Mouse (Mus musculus) hindbrain, postnatal 0 days (tissue): ENCODE results near the gene Klk10. TPM values are rescaled to one million over a fixed set of nuclear protein-coding genes. Genes with fewer than 3 reads are reported as not detected.

Experiments
- ATAC-seq: fragments of 200-750 bp; cut with Nextera tagmentation; 2 replicates; pipeline ENCODE4 v1.8.0; 2017; ENCODE audit warnings: mild to moderate bottlenecking, moderate TSS enrichment, moderate library complexity
- DNase-seq: peaks from one replicate; pipeline ENCODE4 v3.0.0-alpha.2; 2015; ENCODE audit warnings: low spot score
- H3K27ac ChIP-seq: fragments of 300-500 bp; sonication (generic); 2 replicates; pipeline ENCODE4 v1.5.1; 2014; ENCODE audit warnings: mild to moderate bottlenecking
- H3K27me3 ChIP-seq: fragments of 300-500 bp; sonication (generic); 2 replicates; pipeline ENCODE4 v1.6.1; 2014; ENCODE audit warnings: low read length, mixed read lengths; ENCODE audit not compliant: insufficient read depth
- H3K36me3 ChIP-seq: fragments of 300-500 bp; sonication (generic); 2 replicates; pipeline ENCODE4 v1.6.1; 2014; ENCODE audit warnings: low read length, mixed read lengths; ENCODE audit not compliant: insufficient read depth
- H3K4me1 ChIP-seq: fragments of 300-500 bp; sonication (generic); 2 replicates; pipeline ENCODE4 v1.6.1; 2014; ENCODE audit warnings: antibody characterized with exemption, low read length, mixed read lengths; ENCODE audit not compliant: insufficient read depth
- H3K4me2 ChIP-seq: fragments of 300-500 bp; sonication (generic); 2 replicates; pipeline ENCODE4 v1.6.1; 2014; ENCODE audit warnings: low read depth, mild to moderate bottlenecking, low read length, moderate library complexity, mixed read lengths
- H3K4me3 ChIP-seq: fragments of 300-500 bp; sonication (generic); 2 replicates; pipeline ENCODE4 v1.5.1; 2014; ENCODE audit warnings: low read length
- H3K9ac ChIP-seq: fragments of 300-500 bp; sonication (generic); replicated peaks from 2 replicates; pipeline ENCODE4 v1.6.1; 2014; ENCODE audit warnings: mild to moderate bottlenecking, low read length, moderate library complexity, mixed read lengths
- H3K9me3 ChIP-seq: fragments of 300-500 bp; sonication (generic); 2 replicates; pipeline ENCODE4 v1.6.1; 2016; ENCODE audit warnings: low read length, mixed read lengths
- CTCF ChIP-seq: IDR thresholded peaks from 2 replicates; pipeline ENCODE4 v1.5.1; 2016; ENCODE audit warnings: antibody characterized with exemption, control low read depth, low read depth
- WGBS: fragments of 180-500 bp; shearing (Covaris S2); extraction: QIAGEN DNeasy Blood & Tissue Kit; methylation state at CpG from one replicate; pipeline ENCODE4 v1.1.7; 2014; 5-methylcytosine and 5-hydroxymethylcytosine counted together
- polyA plus RNA-seq: library from polyadenylated mRNA; unstranded; fragments of >200 nt; fragmentation: Nextera tagmentation; extraction: Ambion mirVana; gene quantifications from 2 replicates; pipeline ENCODE4 v1.2.1, GENCODE M21; 2015
- total RNA-seq: library from RNA; depleted of rRNA; stranded (reverse); fragments of >200 nt; gene quantifications from 2 replicates; pipeline ENCODE4 v1.2.3, GENCODE M21; 2014; rRNA removed

Gene Klk10
- total RNA-seq = 0.25 TPM in 1 of 2 replicates, not detected in the other
- 0.14 and 0.30 TPM in 2 replicates for polyA plus RNA-seq

- H3K27ac ChIP-seq = no peak within 1 kb of the TSS
- H3K9ac ChIP-seq = no peak within 1 kb of the TSS
- H3K4me1 ChIP-seq = peaks cover 5% of the 10 kb centered on the region; the same call in 1 of the 2 replicates
- 66% methylated on average over 5 of the region's 5 CpGs for WGBS
- H3K4me3 ChIP-seq = no peak within 1 kb of the TSS
- DNase-seq (no peak), ATAC-seq (no peak)
- H3K36me3 ChIP-seq = no peaks in the 10 kb centered on the region
- H3K27me3 ChIP-seq = peaks cover 3% of the 10 kb centered on the region; the same call in 1 of the 2 replicates
- H3K4me2 ChIP-seq = no peak within 1 kb of the TSS
- TF ChIP-seq CTCF = no peak
- H3K9me3 ChIP-seq = no peaks in the 10 kb centered on the region
Measured at GRCm38 (mm10) chr7:43780746-43781145, at the start of gene Klk10. Klk10 (plus strand) TSS chr7:43781035.

DNA sequence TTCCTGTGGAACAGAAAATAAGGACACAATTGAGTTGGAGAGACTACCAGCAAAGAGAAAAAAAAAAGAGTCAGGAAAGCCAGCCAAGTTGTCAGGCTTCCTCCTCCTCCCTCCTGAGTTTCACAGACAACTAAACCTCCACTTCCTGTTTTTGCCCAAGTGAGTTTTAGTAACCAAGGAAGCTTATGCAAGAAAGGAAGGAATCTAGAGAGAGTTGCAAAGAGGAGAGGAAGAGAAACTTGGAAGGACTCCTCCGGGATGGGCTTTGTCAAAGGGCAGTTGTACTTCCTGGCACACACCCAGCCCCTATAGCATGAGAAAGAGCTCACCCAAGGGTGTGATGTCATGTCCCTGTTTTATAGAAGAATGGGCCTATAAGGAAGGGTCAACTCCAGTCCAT, 33.0 kb upstream of the Klk10 start:
- DNase-seq (peak; percentile 17), ATAC-seq (no peak)
- no peak overlapping the region for H3K4me2 ChIP-seq
- H3K27me3 ChIP-seq = no peaks in the 10 kb centered on the region
- no peaks in the 10 kb centered on the region for H3K4me1 ChIP-seq
- no peak for TF ChIP-seq CTCF
- H3K9me3 ChIP-seq = no peaks in the 10 kb centered on the region
- no peak overlapping the region for H3K4me3 ChIP-seq
- WGBS = 37% methylated on average over 1 of the region's 1 CpGs
- H3K36me3 ChIP-seq = no peaks in the 10 kb centered on the region
- no peak overlapping the region for H3K9ac ChIP-seq
- no peak overlapping the region for H3K27ac ChIP-seq

DNA sequence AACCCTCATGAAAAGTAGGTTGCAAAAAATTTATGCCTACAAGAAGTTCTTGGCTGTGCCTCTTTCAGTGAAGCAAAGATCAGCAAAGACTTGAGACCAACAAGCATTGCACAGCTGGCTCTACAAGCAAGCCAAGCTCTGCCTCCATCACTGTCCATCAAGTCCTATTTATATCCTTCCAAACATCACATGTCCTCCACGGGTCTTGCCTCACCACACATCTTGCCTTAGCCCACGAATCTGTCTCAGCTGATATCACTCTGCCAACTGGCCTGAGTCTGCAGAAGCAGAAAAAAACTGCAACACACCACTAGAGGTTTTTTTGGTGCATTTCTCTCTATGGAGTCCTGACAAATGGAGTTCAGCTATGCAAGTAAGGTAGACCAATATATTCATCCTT, 28.0 kb upstream of the Klk10 start:
- WGBS = 69% methylated on average over 2 of the region's 2 CpGs
- Histone ChIP-seq H3K9ac (no peak overlapping the region), H3K9me3 (no peaks in the 10 kb centered on the region), H3K27ac (no peak overlapping the region), H3K27me3 (no peaks in the 10 kb centered on the region), H3K4me3 (no peak overlapping the region), H3K4me2 (no peak overlapping the region), H3K4me1 (no peaks in the 10 kb centered on the region), H3K36me3 (no peaks in the 10 kb centered on the region)
- no peak for TF ChIP-seq CTCF
- no peak for ATAC-seq
- no peak for DNase-seq

GRCm38 (mm10) chr7:43766484-43766883, 14.4 kb upstream of the Klk10 start:
- Histone ChIP-seq H3K36me3 (no peaks in the 10 kb centered on the region), H3K9me3 (no peaks in the 10 kb centered on the region), H3K9ac (no peak overlapping the region), H3K4me2 (no peak overlapping the region), H3K4me1 (no peaks in the 10 kb centered on the region), H3K27ac (no peak overlapping the region), H3K4me3 (no peak overlapping the region), H3K27me3 (no peaks in the 10 kb centered on the region)
- 35% methylated on average over 8 of the region's 8 CpGs for WGBS
- peak; percentile 11 for DNase-seq
- peak; percentile 51; the same call in 1 of the 2 replicates for ATAC-seq
- TF ChIP-seq CTCF = no peak

GRCm38 (mm10) chr7:43768597-43768996, 12.2 kb upstream of the Klk10 start, which contains the start of gene Klk12:
Klk12 (plus strand) TSS chr7:43768897.
- 83% methylated on average over 4 of the region's 4 CpGs for WGBS
- no peak within 1 kb of the TSS for H3K27ac ChIP-seq
- no peak for TF ChIP-seq CTCF
- H3K4me1 ChIP-seq = no peaks in the 10 kb centered on the region
- H3K9ac ChIP-seq = no peak within 1 kb of the TSS
- ATAC-seq (no peak), DNase-seq (no peak)
- H3K27me3 ChIP-seq = no peaks in the 10 kb centered on the region
- no peak within 1 kb of the TSS for H3K4me3 ChIP-seq
- no peak within 1 kb of the TSS for H3K4me2 ChIP-seq
- H3K9me3 ChIP-seq = no peaks in the 10 kb centered on the region
- no peaks in the 10 kb centered on the region for H3K36me3 ChIP-seq

DNA sequence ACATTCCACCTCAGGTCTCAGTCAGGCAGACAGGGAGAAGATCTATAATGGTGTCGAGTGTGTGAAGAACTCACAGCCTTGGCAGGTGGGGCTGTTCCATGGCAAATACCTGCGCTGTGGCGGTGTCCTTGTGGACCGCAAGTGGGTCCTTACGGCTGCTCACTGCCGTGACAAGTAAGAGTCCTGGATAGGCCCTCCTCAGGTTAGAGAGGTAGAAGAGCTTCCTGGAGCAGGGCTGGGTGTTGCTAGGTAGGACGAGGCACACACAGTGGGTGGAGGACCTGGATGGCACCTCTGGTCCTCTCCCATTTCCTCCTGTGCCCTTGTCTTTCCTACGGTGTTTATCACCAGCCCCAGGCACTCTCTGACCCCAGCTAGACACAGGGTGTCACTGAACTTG, 11.2 kb upstream of the Klk10 start:
- H3K27me3 ChIP-seq = no peaks in the 10 kb centered on the region
- WGBS = 92% methylated on average over 8 of the region's 8 CpGs
- no peak for DNase-seq

GRCm38 (mm10) chr7:43770701-43771100, 10.1 kb upstream of the Klk10 start:
- Histone ChIP-seq H3K27me3 (no peaks in the 10 kb centered on the region), H3K4me3 (no peak overlapping the region), H3K4me1 (no peaks in the 10 kb centered on the region), H3K36me3 (no peaks in the 10 kb centered on the region), H3K27ac (no peak overlapping the region), H3K4me2 (no peak overlapping the region), H3K9me3 (no peaks in the 10 kb centered on the region), H3K9ac (no peak overlapping the region)
- ATAC-seq (no peak), DNase-seq (no peak)
- WGBS = 94% methylated on average over 10 of the region's 10 CpGs
- no peak for TF ChIP-seq CTCF

More for the DNA sequence above, 11.2 kb upstream of the Klk10 start:
- no peak for ATAC-seq
- no peaks in the 10 kb centered on the region for H3K9me3 ChIP-seq
- H3K4me1 ChIP-seq = no peaks in the 10 kb centered on the region
- no peaks in the 10 kb centered on the region for H3K36me3 ChIP-seq
- H3K4me2 ChIP-seq = no peak overlapping the region
- no peak for TF ChIP-seq CTCF
- H3K27ac ChIP-seq = no peak overlapping the region
- H3K9ac ChIP-seq = no peak overlapping the region
- H3K4me3 ChIP-seq = no peak overlapping the region
